Mouse (Mus musculus): ENCODE results near the gene Nme8.

The Nme8 gene

DNA sequence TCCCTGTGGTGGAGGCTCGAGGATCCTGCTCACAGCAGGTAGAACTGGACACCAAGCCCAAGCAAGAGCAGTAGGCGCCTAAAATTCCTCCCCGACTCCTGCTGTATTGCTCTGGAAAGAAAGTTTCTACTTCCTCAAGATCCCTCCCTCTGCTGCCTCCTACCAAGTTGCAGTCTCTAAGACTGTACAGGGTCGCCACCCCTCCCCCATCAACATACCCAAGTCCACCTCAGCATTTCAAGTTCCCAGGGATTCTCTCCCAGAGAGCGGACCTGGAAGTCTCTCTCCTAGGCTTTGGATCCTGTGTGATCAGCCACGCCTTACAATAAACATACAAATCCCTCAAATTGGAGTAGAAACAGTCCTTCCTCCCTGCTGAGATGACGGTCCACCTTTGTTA lies at the start of gene Nme8:
Gene Nme8 (minus strand): TSS at position 5 of the 400 bp plus-strand sequence.
- no peak for DNase-seq (ENCODE audit: low spot score)

DNA sequence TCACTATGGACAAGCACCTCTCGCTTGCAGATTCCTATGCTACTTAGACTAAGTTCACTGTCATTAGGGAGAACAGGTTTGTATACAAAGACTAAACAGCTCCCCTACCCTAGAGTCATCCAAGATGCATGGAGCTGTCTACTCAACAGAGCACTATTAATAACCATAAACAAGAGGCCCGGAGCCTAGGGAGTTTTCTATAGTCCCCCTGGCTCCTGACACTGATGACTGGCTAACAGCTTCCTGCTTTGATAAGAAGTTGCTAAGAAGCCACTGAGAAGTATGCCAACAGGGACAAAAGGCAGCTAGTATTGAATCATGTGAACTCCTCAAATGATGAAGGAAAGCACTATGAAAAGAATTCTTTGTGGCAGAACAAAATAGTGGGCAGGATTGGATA lies 48.1 kb upstream of the Nme8 start:
- DNase-seq (ENCODE audit: low spot score) = no peak

DNA sequence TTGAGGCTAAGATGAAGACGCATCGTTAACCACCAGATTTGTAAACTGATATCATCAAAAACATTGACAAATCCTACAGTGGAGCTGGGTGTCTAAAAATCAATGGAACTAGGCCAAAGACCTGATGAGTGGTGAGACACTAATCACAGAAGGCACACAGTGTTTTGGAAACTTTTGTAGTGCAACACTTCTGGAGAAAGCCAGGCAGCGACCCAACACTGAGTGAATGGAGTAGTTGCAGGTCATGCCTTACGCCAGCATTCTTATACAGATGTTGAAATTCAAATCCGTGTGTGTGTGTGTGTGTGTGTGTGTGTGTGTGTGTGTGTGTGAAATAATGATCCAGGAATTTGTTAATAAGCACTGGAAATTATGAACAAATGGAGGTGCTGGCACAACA lies 46.9 kb upstream of the Nme8 start:
- DNase-seq (ENCODE audit: low spot score) = no peak

DNA sequence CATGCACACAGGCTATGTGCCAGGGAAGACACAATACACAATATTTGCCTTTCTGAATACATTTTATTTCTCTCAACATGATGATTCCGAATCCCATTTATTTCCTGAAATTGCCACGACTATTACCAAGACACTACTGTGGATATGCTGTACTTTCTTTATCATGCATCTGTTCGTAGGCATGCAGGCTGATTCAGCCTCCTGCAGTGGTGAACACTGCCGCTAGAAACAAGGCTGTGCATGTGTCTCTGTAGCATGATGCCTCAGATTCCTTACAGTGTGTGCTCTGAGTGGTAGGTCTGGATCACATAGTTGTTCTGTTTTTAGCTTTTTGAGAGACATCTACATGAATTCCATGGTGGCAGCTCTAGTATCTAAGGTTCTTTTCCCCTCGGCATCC lies 37.0 kb upstream of the Nme8 start:
- no peak for DNase-seq (ENCODE audit: low spot score)

DNA sequence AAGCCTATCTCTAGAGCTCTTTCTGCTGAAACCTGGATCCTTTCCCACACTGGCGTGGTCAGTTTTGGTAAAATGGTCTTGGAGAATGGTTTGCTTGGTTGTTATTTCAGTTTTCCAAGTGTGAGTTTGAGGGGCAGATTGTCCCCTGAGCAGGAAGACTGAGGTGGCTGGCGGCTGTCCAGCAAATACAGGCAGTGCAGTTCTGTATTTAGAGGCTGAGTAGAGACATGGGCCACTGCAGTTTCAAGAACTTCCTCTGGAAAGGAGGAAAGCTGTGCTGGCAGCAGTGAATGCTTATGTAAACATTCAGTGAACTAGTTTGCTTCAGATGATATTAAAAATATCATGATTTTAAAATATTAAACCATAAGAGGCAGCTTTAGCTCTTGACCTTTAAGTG lies 33.2 kb upstream of the Nme8 start:
- no peak for DNase-seq (ENCODE audit: low spot score)

DNA sequence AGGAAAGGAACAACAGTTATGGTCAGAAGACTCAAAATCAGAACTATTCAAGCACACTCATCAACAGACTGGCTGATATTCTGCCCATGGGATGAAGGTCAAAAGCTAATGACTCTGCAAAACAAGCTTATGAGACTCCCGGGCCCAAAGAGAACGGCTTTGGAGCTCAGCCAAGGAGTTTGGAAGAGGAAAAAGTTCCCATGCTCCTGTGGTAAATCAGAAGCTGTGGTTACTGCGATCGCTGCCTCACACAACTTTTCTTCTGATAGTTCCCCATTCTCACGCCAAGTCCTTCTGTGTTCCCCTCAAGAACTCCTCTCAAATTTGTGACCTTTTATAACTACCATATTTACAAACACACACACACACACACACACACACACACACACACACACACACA lies 21.4 kb upstream of the Nme8 start:
- no peak for DNase-seq (ENCODE audit: low spot score)

DNA sequence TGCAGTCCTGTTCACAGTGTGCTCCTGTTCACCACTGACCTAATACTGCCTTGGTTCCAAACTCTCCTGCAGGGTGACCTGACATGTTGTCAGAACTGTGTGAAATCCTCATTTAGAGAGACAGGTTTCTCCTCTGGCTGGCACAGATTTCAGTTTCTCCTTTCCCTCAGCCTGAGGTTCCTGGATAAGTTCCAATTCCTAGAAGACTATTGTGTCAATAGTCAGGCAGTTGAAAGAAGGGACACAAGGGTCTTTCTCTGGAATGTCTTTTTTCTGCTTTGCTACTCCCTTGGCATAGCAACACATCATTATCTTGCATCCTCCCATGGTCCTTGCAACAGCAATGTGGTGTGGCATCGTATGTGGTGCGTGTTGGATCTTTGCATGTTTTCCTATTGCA lies 19.6 kb upstream of the Nme8 start:
- DNase-seq (ENCODE audit: low spot score) = no peak

DNA sequence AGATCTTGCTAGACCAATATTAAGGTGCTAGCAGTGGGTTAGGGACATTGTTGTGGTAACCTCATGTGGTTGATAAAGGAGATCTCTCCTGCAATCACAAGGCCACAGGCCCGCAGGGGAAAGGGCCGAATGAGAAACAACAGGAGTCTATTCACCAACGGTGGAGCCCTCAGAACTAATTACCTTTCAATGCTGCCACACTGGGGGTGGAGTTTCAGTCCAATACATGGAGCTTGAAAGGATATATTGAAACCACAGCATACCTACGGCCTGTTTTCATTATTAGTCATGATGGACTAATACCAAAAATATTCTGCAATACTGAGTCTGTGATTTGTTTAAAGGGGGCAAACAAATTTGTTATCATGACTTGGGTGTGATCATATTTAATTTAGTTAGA lies 6.2 kb upstream of the Nme8 start:
- DNase-seq (ENCODE audit: low spot score) = no peak

DNA sequence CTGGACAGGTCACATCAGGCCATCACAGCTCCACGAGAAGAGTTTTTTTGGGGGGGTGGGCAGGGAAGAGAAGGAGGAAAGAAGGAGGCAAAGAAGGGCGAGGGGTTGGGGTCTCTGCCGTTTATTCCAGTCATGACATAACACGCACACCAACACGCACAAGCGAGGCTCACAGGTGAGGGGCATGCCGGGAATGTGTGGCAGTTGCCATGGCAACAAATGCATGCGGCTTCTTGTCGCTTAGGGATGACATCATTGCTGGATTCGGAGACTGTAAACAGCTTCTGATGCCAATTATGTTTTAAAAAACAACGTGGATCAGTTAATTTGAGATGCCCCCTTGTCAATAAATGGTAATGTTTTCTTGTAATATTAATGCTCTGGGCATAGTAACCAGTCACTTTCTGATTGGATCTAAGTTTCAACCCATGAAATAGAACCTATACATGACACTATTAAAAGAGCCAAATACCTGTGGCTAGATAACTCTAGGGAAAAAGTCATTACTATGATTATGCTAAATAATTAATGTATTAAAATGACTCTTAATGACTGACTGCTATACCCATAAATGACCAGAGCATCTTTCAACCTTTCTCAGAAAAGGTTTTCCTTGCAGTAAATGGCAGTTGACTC lies 4.0 kb upstream of the Nme8 start:
- no peak for DNase-seq (ENCODE audit: low spot score)

DNA sequence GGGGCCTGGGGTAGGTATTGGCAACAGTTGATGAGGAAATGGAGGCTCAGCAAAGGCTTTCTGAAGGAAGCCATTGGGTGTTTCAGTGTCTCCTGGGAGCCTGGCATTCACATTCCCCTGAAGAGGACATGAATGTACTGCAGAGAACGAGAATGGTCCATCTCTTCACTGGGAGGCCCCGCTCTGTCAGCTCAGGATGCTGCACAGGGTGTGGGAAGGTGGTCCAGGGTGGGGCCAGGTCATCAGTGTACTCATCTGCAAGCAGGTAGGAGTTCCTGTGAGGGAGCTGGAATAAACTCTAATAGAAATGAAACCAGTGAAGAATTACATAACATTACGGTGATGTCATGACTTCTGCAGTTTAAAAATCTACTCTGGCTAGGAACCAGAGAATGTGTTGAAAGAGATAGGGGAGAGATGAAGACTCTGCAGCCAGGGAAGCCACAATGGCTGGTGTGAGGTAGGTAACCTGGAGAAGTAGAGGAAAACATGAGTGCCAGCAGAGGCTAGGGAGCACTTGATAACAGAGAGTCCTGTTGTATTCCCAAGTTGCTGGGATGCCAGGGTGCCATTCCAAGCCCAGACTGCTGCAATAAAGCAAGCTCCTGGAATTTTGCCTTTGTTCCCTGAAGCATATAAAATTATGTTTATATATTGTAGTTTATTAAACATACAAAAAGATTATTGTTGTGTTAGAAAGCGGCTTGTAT lies 3.3 kb upstream of the Nme8 start:
- no peak for DNase-seq (ENCODE audit: low spot score)

DNA sequence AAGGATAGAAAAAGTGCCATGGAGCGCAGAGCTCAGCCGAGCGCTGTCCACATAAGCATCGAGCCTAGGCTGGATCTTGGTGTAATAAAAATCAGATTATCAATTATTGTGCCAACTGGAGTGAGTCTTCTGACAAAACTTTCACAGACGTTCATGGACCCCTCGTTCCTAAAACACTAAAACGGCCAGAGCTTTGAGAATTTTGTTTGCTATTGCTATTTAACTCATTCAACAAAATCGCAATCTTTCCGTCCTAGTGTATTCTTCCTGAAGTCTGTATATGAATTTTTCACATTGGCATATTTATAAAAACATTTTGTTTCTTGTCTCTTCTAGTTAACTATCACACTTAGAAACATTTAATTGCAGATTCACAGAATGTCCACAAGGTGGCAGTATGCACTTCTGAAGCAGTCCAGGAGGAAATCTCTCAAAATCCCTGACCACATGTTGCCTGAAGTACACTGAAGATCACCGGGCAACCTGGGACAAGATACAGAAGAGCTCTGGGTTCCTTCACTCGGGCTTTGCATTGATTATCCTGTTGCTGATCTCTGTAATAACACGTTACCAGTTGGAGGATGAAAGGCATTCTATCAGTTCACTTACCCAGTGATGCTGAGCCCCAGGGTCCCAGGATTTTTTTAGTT lies 1.1 kb upstream of the Nme8 start:
- DNase-seq (ENCODE audit: low spot score) = no peak

DNA sequence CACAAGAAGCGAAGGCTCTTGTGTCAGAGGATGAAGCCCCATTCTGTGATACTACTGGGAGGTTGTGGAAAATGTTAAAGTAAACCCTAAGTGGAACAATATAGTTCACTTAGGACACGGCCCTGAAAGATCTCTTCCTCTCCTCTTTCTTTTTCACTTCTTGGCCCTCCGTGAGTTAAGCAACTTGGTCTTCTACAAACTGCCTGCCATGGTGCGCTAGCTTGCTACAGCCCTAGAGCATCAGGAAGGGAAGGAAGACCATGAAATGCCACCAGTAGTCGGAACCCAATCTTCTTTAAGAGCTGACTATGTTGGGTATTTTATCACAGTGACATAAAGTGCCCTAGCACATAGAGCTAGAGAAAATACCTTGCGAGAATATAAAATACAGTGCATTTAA lies 7.2 kb downstream of the Nme8 start:
- DNase-seq (ENCODE audit: low spot score) = no peak

DNA sequence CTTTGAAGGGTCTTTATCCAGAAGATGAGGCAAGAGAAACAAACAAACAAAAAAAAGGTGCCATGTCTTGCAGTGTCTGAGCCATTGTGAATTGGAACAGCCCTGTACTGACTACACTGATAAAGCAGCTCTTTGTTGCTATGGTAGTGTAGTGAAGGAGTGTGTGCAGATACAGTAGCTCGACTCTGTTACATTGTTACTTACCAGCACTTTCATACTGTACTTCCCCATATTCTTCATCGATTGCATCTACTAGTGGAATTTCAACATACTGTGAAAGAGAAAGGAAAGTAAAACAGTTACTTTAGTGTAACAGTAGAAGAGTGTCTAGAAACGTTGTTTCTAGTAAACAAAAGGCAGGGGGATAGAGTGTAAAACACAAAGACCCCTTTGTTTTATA lies 7.6 kb downstream of the Nme8 start:
- no peak for DNase-seq (ENCODE audit: low spot score)

DNA sequence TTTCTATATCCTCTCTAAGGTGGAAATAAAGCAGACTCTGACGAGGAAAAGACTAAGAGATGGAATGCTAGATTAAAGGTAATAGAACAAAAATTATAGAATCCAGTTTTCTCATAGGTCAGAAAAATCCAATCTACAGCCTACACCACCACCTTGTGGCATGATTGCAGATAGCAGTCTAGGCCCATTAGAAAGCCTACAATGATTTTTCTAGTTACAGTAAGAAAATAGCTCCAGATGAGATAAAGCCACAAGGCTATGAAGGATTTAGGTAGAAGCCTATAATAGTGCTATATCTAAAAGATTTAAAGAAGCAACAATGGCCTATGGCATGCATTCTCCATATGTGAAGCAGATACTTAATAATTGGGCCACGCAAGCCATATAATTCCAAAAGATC lies 13.6 kb downstream of the Nme8 start:
- peak; percentile 19 for DNase-seq (ENCODE audit: low spot score)

DNA sequence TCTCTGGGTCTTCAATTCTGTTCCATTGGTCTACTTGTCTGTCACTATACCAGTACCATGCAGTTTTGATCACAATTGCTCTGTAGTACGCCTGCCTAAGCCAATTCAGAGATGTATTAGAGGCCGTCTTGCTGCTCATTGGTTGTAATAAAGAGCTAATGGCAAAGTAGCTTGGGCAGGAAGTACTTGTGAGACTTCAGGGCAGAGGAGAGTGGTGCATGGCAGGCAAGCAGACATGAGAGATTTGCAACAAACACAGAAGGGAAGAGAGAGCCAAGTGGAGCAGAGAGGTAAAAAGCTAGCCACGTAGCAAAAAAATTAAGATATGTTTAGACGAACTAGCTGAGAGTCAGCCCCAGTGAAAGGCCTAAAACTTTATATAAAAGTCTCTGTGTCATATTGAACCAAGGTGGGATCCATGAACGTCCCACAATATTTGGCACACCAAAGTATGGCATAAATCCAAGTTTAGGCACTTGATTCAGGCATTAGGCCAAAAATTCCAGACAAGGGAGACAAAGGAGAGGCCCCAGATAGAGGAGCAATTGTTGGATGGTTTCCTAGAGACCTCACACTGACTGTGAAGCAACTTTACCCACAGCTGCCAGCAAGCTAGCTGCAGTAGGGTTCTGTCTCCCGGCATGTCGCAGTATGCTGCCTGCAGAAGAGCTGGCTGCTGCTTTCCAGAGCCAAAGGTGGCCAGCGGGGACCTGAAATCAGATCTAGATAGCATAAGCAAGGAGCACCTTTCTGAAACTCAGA lies 14.5 kb downstream of the Nme8 start:
- DNase-seq (ENCODE audit: low spot score) = no peak

DNA sequence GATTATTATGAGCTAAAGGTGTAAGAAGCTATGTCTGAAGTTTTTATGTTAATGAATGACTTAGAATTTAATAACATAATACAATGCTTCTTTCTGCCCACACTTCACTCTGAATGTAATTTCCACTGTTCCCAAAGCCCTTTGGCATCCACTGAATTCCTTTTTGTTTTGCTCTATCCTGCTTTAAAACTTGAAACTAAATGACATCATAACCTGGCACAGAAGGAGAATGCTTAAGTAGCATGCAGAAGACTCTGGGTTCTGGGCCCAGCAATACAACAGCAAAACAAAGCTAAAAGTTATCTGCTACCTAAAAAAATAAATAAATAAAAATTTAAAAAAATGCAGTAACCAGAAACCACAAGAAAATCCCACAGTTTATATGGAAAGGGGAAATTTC lies 23.0 kb downstream of the Nme8 start:
- no peak for DNase-seq (ENCODE audit: low spot score)

DNA sequence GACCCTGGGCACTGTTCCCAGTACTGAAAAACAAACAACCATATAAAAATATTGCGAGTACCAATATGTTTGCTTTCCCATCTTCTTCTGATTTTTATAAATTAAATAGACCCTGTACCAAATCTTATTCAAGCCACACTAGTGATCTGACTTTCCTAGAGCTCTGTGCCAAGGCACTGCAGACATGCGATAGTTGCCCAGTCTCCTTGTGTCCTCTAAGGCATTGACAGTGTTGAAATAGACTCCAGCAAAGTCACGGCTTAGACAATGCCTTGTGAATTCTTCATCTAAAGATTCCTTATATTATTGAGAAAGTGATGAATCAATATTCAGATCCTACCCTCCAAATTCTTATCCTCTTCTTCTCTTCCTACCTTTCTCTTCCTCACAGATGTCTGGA lies 23.6 kb downstream of the Nme8 start:
- DNase-seq (ENCODE audit: low spot score) = no peak

DNA sequence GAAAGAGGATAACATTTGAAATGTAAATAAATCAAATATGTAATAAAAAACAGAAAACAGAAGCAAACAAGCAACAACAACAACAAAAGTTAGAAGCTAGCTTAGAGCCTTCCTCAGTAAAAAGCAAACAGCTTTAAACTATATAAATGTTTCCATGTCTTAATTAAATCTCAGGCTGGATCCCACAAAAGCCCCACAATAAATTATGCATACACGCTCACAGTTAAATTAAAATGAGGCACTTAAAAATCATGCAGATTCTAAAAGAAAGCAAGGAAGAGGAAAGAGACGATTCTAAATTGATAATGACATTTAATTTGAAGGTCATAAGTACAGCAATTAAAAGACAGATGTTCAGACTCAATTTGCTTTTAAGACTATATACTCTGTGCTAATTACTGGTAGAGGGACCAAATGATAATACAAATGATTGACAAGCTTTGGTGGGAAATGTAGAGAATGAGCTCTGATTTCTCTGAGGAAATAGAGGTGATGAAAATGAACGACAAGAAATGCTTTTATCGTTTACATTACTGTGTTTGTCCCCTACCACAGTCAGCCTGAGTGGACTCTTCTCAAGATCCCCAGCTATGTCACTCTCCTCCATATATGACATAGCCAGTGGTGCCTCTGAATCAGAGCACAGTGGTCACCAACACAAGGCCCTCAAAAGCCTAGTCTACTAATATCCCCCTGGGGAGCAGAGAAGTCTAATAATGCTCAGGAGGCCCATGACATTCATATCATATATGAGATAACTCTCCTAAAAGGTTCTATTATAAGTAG lies 29.0 kb downstream of the Nme8 start:
- no peak for DNase-seq (ENCODE audit: low spot score)

DNA sequence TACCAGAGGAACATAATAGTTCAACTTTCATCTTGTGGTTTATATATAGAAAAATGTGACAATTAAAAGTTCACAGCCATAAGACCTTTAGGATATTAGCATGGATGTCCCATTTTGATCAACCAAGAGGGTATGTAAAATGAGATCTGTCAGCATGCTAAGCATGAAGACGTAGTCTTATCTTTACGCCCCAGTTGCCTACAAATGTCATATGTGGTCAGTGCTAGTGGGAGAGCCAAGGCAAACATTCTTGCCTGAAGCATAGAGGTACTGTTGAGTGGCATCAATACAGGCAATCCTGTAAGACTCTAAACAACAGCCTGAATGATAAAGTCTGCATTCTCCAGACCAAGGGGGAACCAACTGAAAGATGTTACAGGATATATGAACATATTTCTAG lies 45.2 kb downstream of the Nme8 start:
- DNase-seq (ENCODE audit: low spot score) = no peak

DNA sequence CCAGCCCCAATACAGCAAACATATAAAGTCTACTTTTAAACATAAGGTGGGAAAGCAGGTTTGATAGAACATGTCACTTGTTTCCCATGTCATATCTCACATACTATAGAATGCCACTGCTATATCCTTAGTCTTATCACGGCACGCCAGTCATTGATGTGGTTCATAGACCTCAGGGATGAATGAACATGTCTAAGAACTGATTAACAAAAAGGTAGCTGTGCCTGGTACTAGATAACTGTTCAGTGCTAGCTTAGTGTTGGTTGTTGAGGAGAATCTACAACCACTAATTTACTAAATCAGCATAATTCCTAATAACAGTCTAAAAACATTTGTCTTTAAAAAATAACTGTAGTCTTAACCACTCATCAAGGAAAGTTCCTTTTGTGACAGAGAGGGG lies 47.8 kb downstream of the Nme8 start:
- DNase-seq (ENCODE audit: low spot score) = no peak

DNA sequence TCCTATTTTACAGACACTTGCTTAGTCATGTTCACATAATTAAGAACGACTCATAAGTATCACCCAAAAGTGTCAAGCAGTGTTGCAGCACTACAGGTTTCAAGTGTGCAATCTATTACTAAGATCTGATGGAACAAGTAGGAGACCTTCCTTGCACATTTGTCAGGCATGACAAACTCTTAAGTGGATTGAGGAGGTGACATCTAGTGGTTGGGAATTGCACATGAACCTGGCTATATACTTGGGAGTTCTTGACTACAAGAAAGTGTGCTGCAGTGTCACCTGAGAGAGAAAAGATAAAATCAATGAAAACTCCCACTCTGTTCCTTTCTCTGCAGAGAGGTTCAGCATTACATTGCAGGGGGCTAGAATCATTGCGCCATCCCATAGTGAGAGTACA lies 53.4 kb downstream of the Nme8 start:
- no peak for DNase-seq (ENCODE audit: low spot score)

DNA sequence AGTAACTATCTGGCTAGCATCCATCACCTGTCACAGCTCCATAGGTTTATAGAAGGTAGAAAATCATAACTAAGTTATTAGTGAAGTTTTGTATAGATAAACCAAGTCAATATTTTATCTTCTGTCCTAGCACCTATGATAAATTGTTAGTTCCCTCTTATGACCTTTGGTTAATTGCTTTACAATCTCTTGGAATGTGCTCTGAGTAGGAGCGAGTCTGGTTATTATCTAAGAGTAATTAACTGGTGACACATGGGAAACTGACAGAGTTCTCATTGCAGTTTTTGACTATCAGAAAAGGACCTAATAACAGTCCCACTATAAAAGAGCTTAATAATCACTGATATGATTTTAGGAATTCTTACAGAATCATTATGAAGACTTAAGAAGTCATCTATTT lies 54.1 kb downstream of the Nme8 start:
- no peak for DNase-seq (ENCODE audit: low spot score)
